Mouse (Mus musculus): ENCODE data around the gene Asic1.
A peak's percentile ranks its signal among the peaks of the same experiment; 100 is the strongest.

Asic1 gene

GRCm38 (mm10) chr15:99670154-99670821 lies at the start of gene Asic1:
TSS of gene Asic1 (plus strand) at chr15:99670368.
- no peak for DNase-seq (ENCODE audit: low read depth, low spot score)

GRCm38 (mm10) chr15:99622063-99622462 lies 48.1 kb upstream of the Asic1 start:
- DNase-seq (ENCODE audit: low read depth, low spot score), result no peak

DNA sequence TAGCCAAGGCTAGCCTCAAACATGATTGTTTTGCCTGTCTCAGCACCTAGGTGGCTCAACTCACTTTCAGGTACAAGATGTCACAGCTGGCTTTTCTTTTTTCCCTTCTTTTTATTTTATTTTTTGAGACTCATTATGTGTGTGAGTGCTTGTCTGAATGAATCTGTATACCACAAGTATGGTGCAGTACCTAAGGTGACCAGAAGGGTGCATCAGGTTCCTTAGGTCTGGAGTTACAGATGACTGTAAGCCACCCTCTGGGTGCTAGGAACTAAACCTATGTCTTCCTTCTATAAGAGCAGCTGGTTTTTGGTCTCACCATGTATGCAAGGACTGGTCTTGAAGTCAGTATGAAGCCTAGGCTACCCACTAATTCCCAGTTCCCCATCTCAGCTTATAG lies 38.5 kb upstream of the Asic1 start:
- DNase-seq (ENCODE audit: low read depth, low spot score), result no peak

- DNase-seq (ENCODE audit: low read depth, low spot score), result no peak
Measured at GRCm38 (mm10) chr15:99634702-99635101, 35.5 kb upstream of the Asic1 start.

DNA sequence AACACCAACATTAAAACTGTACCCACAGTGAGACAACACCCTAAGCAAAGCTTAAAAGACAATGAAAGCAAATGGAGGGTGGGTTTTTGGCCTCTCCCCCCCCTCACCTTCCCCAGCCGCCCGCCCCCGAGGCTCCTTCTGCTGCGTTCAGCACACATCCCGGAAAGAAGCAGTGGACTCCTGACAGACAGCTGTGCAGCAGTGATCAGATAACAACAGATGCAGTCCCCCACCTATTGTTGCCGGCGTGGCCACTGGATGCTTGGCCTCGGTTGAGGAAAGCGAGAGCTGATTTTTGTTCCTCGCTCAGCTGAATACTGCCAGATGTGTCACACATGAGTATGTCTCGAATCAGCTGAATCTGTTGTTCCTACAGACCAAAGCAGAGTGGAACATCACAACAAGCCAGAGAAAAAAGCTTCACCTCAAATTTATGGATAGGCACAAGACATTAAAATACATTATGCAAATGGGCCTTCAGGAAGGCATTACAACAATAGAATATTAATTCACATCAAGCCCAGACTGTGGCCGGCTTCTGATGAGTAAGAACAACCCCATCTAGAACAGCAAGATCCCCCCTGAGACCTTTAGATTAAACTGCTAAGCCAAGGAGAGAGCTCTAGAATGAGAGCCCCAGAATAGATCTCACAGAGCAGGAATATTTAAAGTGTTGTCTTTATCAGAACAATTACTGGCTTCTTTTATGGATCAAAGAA lies 32.6 kb upstream of the Asic1 start:
- no peak for DNase-seq (ENCODE audit: low read depth, low spot score)

DNA sequence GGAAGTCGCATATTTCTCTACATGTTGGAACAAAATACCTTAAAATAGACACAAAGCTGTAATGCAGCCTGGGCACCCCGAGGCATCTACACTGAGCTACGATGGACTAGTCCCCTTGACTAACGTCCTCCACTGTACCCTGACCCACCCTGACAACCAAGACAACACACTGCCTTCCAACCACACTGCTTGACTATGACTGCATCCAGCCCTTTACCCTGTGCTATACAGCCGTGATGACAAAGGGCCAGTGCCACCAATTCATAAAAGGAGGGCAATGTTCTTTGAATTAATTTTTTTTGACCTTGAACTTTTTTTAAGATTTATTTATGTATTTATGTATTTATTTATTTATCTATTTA lies 32.1 kb upstream of the Asic1 start:
- DNase-seq (ENCODE audit: low read depth, low spot score), result no peak

- DNase-seq (ENCODE audit: low read depth, low spot score), result no peak
Measured at GRCm38 (mm10) chr15:99642622-99643021, 27.5 kb upstream of the Asic1 start.

DNA sequence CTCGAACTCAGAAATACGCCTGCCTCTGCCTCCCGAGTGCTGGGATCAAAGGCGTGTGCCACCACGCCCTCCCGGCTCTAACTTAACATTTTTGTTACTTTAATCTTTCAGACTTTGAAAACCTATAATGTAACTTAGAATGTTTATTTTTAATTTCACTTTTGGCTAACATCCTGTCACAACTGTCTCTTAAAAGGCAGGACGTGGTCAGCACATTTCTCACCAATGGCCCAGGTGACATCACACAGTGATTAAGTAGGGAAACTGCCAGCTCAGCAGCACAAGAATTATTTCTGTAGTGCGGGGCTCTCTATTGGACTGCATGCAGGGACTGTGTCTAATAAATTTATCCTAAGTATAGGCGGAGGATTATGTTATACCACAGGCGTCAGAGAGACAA lies 26.3 kb upstream of the Asic1 start:
- no peak for DNase-seq (ENCODE audit: low read depth, low spot score)

DNA sequence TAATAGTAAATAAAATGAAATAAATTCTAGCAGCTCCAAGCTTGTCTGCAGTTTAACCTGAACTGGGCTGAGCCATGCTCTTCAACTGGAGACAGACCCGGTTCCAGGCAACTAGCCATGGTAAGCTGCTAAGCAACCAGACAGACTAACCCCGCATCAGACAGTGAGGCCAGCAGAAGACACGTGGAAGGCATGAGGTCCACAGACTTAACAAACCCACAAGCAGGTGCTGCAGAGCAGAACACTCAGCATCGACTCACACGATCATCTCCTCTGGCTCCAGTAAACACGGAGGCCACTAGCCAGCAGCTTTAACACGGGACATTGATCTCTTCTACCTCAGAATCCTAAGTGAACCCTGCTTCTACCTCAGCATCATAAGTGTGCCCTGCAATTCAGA lies 25.4 kb upstream of the Asic1 start:
- no peak for DNase-seq (ENCODE audit: low read depth, low spot score)

GRCm38 (mm10) chr15:99648326-99648725 lies 21.8 kb upstream of the Asic1 start:
- DNase-seq (ENCODE audit: low read depth, low spot score), result no peak

DNA sequence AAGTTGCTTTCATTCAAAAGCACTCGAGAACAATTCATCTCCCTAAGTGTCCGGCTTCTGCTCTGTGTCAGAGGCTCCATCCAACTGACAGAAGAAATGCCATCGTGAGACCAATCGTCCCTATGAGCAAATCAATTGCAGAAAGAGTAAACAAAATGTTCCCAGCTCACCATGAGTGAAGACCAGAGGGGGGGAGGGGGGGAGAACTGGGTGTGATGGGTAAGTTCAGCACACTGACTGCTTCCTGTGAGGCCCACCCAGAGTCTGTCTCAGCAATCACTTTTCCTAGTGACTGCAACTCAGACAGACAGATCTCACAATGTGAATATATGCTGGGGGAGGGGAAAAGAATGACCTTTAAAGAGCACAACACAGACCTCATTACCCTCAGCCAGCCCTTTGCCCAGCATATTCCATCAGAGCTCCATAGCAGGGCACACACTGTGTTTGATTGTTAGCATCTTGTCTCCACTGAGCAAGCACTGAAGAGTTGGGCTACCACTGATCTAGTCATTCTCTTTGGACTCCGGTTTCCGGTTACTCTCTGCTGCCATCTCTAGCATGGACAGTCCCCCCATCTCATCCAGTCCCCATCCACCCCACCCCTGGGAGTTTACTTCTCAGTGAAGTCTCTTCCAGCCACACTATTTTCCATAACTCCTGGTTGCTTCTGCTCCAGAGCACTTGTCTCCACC lies 21.0 kb upstream of the Asic1 start:
- DNase-seq (ENCODE audit: low read depth, low spot score), result no peak

DNA sequence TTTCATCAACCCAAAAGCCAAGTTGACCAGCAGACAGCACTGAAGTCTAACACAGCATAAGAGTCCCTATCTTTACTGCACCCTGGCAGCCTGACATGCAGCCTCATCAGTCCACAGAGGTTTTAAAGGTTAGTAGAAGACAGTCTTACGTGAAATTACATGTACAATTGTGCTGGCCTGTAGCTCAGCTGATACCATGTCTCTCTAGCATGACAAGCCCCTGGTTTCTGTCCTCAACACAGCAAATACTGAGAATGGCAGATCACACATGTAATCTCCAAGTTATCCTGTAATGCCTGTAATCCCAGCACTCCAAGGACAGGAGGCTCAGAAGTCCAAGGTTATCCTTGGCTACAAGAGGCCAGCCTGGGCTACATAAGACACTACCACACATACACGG lies 19.9 kb upstream of the Asic1 start:
- DNase-seq (ENCODE audit: low read depth, low spot score), result no peak

- DNase-seq (ENCODE audit: low read depth, low spot score), result peak; percentile 90
Measured at GRCm38 (mm10) chr15:99651163-99651872, 18.9 kb upstream of the Asic1 start, which contains the start of gene Racgap1. TSS of gene Racgap1 (minus strand) at chr15:99651656.

GRCm38 (mm10) chr15:99651984-99652872 lies 17.9 kb upstream of the Asic1 start:
- no peak for DNase-seq (ENCODE audit: low read depth, low spot score)

DNA sequence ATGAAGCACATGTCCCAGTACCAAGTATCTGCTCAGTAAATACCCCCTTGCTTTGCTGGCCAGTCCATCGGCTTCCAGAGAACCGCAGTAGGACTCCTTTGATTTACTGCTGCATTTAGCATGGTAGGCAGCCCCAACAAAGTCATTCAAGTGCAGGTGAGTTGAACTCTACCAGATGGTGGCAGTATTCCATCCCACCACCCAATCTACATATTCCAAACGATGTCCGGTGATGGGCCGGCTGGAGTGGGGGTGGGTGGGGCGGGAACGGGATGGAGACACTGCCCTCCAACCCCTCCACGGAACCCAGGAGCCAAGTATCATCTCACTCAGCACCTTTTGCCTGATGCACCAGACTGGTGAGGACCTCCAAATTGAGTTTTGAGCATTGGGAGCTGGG lies 16.9 kb upstream of the Asic1 start:
- no peak for DNase-seq (ENCODE audit: low read depth, low spot score)

- DNase-seq (ENCODE audit: low read depth, low spot score), result no peak
Measured at GRCm38 (mm10) chr15:99653876-99654275, 16.3 kb upstream of the Asic1 start.

- no peak for DNase-seq (ENCODE audit: low read depth, low spot score)
Measured at GRCm38 (mm10) chr15:99655956-99656355, 14.2 kb upstream of the Asic1 start.

DNA sequence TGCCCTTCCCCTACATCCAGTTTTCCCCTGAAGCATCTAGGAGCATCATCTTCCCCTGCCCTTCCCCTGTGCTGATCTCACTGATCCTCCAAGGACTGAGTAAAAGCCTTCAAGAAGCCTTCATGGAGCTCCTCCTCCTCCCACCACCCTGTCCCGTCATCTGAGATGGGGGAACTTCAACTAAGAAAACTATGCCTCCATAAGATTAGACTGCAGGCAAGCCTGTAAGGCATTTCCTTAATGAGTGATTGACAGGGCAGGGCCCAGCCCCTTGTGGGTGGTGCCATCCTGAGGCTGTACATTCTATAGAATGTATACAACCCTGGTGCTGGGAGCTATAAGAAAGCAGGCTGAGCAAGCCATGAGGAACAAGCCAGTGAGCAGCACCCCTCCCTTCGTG lies 11.7 kb upstream of the Asic1 start:
- no peak for DNase-seq (ENCODE audit: low read depth, low spot score)

GRCm38 (mm10) chr15:99661121-99661830 lies 8.9 kb upstream of the Asic1 start:
- DNase-seq (ENCODE audit: low read depth, low spot score), result no peak

GRCm38 (mm10) chr15:99662371-99662770 lies 7.8 kb upstream of the Asic1 start:
- no peak for DNase-seq (ENCODE audit: low read depth, low spot score)
